Mouse (Mus musculus) hindbrain, embryonic 15.5 days (tissue): Measurements from ENCODE around the gene Map7d2. TPM values are rescaled to one million over a fixed set of nuclear protein-coding genes. Genes with fewer than 3 reads are reported as not detected.

Source experiments
- ATAC-seq: fragments of 200-750 bp; cut with Nextera tagmentation; 2 replicates; pipeline ENCODE4 v1.8.0; 2017; ENCODE audit warnings: low read depth, moderate number of reproducible peaks, moderate TSS enrichment; ENCODE audit not compliant: low FRiP score
- H3K27ac ChIP-seq: fragments of 300-500 bp; sonication (generic); replicated peaks from 2 replicates; pipeline ENCODE4 v1.5.1; 2015; ENCODE audit warnings: mild to moderate bottlenecking, inconsistent platforms
- H3K27me3 ChIP-seq: fragments of 300-500 bp; sonication (generic); 2 replicates; pipeline ENCODE4 v1.6.1; 2015; ENCODE audit warnings: control low read depth, inconsistent platforms
- H3K36me3 ChIP-seq: fragments of 300-500 bp; sonication (generic); 2 replicates; pipeline ENCODE4 v1.6.1; 2015; ENCODE audit warnings: control low read depth, inconsistent platforms
- H3K4me1 ChIP-seq: fragments of 300-500 bp; sonication (generic); replicated peaks from 2 replicates; pipeline ENCODE4 v1.6.1; 2015; ENCODE audit warnings: control low read depth, inconsistent platforms
- H3K4me2 ChIP-seq: fragments of 300-500 bp; sonication (generic); 2 replicates; pipeline ENCODE4 v1.6.1; 2015; ENCODE audit warnings: moderate library complexity, mild to moderate bottlenecking, inconsistent platforms
- H3K4me3 ChIP-seq: fragments of 300-500 bp; sonication (generic); 2 replicates; pipeline ENCODE4 v1.5.1; 2015; ENCODE audit warnings: mild to moderate bottlenecking, inconsistent platforms
- H3K9ac ChIP-seq: fragments of 300-500 bp; sonication (generic); 2 replicates; pipeline ENCODE4 v1.6.1; 2015; ENCODE audit warnings: inconsistent platforms
- H3K9me3 ChIP-seq: fragments of 300-500 bp; sonication (generic); 2 replicates; pipeline ENCODE4 v1.6.1; 2016; ENCODE audit warnings: control low read depth, inconsistent platforms
- WGBS: fragments of 180-500 bp; shearing (Covaris S2); methylation state at CpG from one replicate; pipeline ENCODE4 v1.1.7; 2015; 5-methylcytosine and 5-hydroxymethylcytosine counted together
- polyA plus RNA-seq: library from polyadenylated mRNA; unstranded; fragments of >200 nt; fragmentation: Nextera tagmentation; extraction: Ambion mirVana; gene quantifications from 2 replicates; pipeline ENCODE4 v1.2.1, GENCODE M21; 2015

Gene Map7d2
- polyA plus RNA-seq, 1 experiment from 2014 or later: 44.2 TPM

- no peaks in the 10 kb centered on the region for H3K4me1 ChIP-seq
- no peak overlapping the region for H3K4me2 ChIP-seq
- ATAC-seq: no peak
- 83% methylated on average over 4 of the region's 4 CpGs for WGBS
- H3K4me3 ChIP-seq: no peak overlapping the region
- H3K9ac ChIP-seq: no peak overlapping the region
- H3K27ac ChIP-seq: no peak overlapping the region
- H3K9me3 ChIP-seq: no peaks in the 10 kb centered on the region
- no peaks in the 10 kb centered on the region for H3K36me3 ChIP-seq
- H3K27me3 ChIP-seq: 0 out of 2 replicates have a peak, but pooled peaks cover 2% of the 10 kb centered on the region
These were observed 108.3 kb downstream of the Map7d2 start for GRCm38 (mm10) chrX:159522651-159523050.

GRCm38 (mm10) chrX:159526388-159526787 is 112.0 kb downstream of the Map7d2 start, which contains the start of gene Bclaf3:
Gene Bclaf3, plus strand, starts transcription at chrX:159526688.
- WGBS: 91% methylated on average over 6 of the region's 6 CpGs
- Histone ChIP-seq H3K36me3 (no peaks in the 10 kb centered on the region), H3K4me3 (no peak within 1 kb of the TSS), H3K27me3 (0 out of 2 replicates have a peak, but pooled peaks cover 2% of the 10 kb centered on the region), H3K4me1 (no peaks in the 10 kb centered on the region), H3K9me3 (no peaks in the 10 kb centered on the region), H3K9ac (no peak within 1 kb of the TSS), H3K27ac (no peak within 1 kb of the TSS), H3K4me2 (no peak within 1 kb of the TSS)
- no peak for ATAC-seq

GRCm38 (mm10) chrX:159532427-159532810 is 118.0 kb downstream of the Map7d2 start:
- no peaks in the 10 kb centered on the region for H3K27me3 ChIP-seq
- no peaks in the 10 kb centered on the region for H3K9me3 ChIP-seq
- H3K27ac ChIP-seq: peak overlapping the region; percentile 83
- H3K9ac ChIP-seq: peak overlapping the region; percentile 62
- no peaks in the 10 kb centered on the region for H3K36me3 ChIP-seq
- H3K4me3 ChIP-seq: peak overlapping the region; percentile 62
- peak; percentile 99 for ATAC-seq
- H3K4me2 ChIP-seq: peak overlapping the region; percentile 55
- WGBS: 14% methylated on average over 35 of the region's 38 CpGs
- 0 out of 2 replicates have a peak, but pooled peaks cover 5% of the 10 kb centered on the region for H3K4me1 ChIP-seq

GRCm38 (mm10) chrX:159532811-159533462 is 118.6 kb downstream of the Map7d2 start:
- no peaks in the 10 kb centered on the region for H3K36me3 ChIP-seq
- no peaks in the 10 kb centered on the region for H3K9me3 ChIP-seq
- ATAC-seq: no peak; the same call in 1 of the 2 replicates
- peak overlapping the region; percentile 62 for H3K9ac ChIP-seq
- peak overlapping the region; percentile 83 for H3K27ac ChIP-seq
- H3K27me3 ChIP-seq: no peaks in the 10 kb centered on the region
- WGBS: 30% methylated on average over 33 of the region's 56 CpGs
- H3K4me2 ChIP-seq: peak overlapping the region; percentile 55
- peak overlapping the region; percentile 62 for H3K4me3 ChIP-seq
- 0 out of 2 replicates have a peak, but pooled peaks cover 5% of the 10 kb centered on the region for H3K4me1 ChIP-seq

GRCm38 (mm10) chrX:159541936-159542335 is 127.6 kb downstream of the Map7d2 start:
- no peak overlapping the region for H3K4me2 ChIP-seq
- WGBS: 90% methylated on average over 18 of the region's 18 CpGs

GRCm38 (mm10) chrX:159547093-159547492 is 132.7 kb downstream of the Map7d2 start:
- H3K27ac ChIP-seq: no peak overlapping the region
- no peak for ATAC-seq
- H3K36me3 ChIP-seq: peaks cover 6% of the 10 kb centered on the region
- no peaks in the 10 kb centered on the region for H3K9me3 ChIP-seq
- H3K9ac ChIP-seq: no peak overlapping the region
- H3K4me1 ChIP-seq: no peaks in the 10 kb centered on the region
- no peak overlapping the region for H3K4me2 ChIP-seq
- no peak overlapping the region for H3K4me3 ChIP-seq
- H3K27me3 ChIP-seq: no peaks in the 10 kb centered on the region
- 94% methylated on average over 5 of the region's 5 CpGs for WGBS

More at GRCm38 (mm10) chrX:159541936-159542335, 127.6 kb downstream of the Map7d2 start:
- H3K27me3 ChIP-seq: no peaks in the 10 kb centered on the region
- H3K4me3 ChIP-seq: no peak overlapping the region
- no peaks in the 10 kb centered on the region for H3K4me1 ChIP-seq
- H3K27ac ChIP-seq: no peak overlapping the region
- H3K36me3 ChIP-seq: no peaks in the 10 kb centered on the region
- H3K9me3 ChIP-seq: no peaks in the 10 kb centered on the region
- no peak overlapping the region for H3K9ac ChIP-seq
- no peak for ATAC-seq

Other genes with a start within 250 kb of the Map7d2 start
- 3.1 and 4.2 TPM in 2 replicates for gene Rps6ka3, start 204.3 kb upstream of the Map7d2 start, polyA plus RNA-seq
- 100.0 and 103 TPM in 2 replicates for gene Eif1ax, start 42.4 kb upstream of the Map7d2 start, polyA plus RNA-seq
- gene Bclaf3, start 112.1 kb downstream of the Map7d2 start, polyA plus RNA-seq: 22.7 and 26.3 TPM in 2 replicates
- gene Sh3kbp1, start 212.7 kb downstream of the Map7d2 start, polyA plus RNA-seq: 44.0 and 51.2 TPM in 2 replicates